Mouse (Mus musculus) C2C12 (cell line): ENCODE data around the gene Maneal.

Experiments
- CEBPB ChIP-seq: IDR thresholded peaks from one replicate; pipeline ENCODE4 v1.6.1; 2011; ENCODE audit warnings: low read depth, mild to moderate bottlenecking, control low read depth, moderate library complexity
- CTCF ChIP-seq: IDR thresholded peaks from one replicate; pipeline ENCODE4 v1.5.1; 2011; ENCODE audit not compliant: control insufficient read depth, insufficient read depth, insufficient read length
- FOSL1 ChIP-seq: IDR thresholded peaks from one replicate; pipeline ENCODE4 v1.8.0; 2011; ENCODE audit warnings: mild to moderate bottlenecking, low read length; ENCODE audit not compliant: poor library complexity, insufficient read depth, severe bottlenecking
- MAX ChIP-seq: IDR thresholded peaks from one replicate; pipeline ENCODE4 v1.6.1; 2011; ENCODE audit warnings: mild to moderate bottlenecking, control low read depth
- MYOG ChIP-seq: IDR thresholded peaks from one replicate; pipeline ENCODE4 v1.6.1; 2011; ENCODE audit not compliant: control insufficient read depth, insufficient read length; ENCODE audit errors: extremely low read depth
- USF1 ChIP-seq: IDR thresholded peaks from one replicate; pipeline ENCODE4 v1.6.1; 2011; ENCODE audit warnings: low read depth, mild to moderate bottlenecking, control low read depth, moderate library complexity

DNA sequence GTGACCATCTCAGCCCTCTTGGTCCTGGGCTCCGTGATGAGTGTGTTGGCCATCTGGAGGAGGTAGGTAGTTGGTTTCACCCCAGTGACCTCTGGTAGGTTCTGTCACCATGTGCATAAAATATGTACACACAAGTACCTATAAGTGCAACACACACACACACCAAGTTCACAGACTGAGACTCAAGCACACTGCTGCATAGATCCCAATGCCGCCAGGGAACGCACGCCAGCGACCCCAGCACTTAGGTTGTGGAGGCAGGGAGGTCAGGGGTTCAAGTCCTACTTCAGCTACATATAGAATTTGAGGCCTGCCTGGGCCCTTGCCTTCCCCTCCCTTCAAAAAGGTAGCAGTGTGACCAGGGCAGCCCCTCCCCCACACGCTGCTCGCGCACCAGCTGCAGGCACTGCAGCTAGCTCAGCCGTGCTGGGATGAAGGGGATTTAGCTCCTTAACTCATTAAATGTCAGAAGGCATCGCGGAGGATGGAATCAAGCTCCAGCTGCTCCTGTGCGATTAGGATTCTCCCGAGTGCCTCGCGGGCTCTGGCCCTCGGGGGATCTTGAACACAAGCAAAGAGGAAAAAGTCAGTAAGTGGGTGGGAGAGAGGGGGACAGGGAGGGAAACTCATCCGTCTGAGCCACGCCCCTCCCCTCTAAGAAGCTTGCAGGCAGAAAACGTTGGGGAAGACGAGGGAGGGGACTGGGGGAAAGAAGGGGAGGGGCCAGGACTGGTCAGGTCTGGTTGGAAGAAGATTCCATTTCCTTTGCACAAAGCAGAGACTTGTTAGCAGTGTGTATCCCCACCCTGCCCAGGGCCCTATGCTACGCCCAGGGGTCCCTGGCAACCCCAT is 44.2 kb upstream of the Maneal start:
- TF ChIP-seq CTCF, result no peak
- TF ChIP-seq FOSL1, result no peak
- no peak for TF ChIP-seq USF1
- no peak for TF ChIP-seq MAX
- no peak for TF ChIP-seq MYOG
- TF ChIP-seq CEBPB, result no peak
